Mouse (Mus musculus) liver, adult 2 months (tissue): ENCODE measurements at regions not wholly inside any gene's neighbourhood (a gene's known extent, or its start where the extent isn't known, plus 50 kb on each side); places are given as distances from the start of the nearest gene placed in this dataset.

Source experiments
- DNase-seq: peaks from one replicate; pipeline ENCODE4 v3.0.0-alpha.2; 2011; ENCODE audit warnings: low read depth, low spot score; ENCODE audit errors: extremely low read depth
- H3K27ac ChIP-seq: fragments of 200-500 bp; replicated peaks from 2 replicates; pipeline ENCODE4 v1.5.1; 2012; ENCODE audit warnings: low read depth, mild to moderate bottlenecking, control low read depth, inconsistent platforms, low read length; ENCODE audit not compliant: insufficient read depth
- H3K27me3 ChIP-seq: fragments of 200-500 bp; 2 replicates; pipeline ENCODE4 v1.6.1; 2012; ENCODE audit warnings: mild to moderate bottlenecking, moderate library complexity, low read length, inconsistent platforms; ENCODE audit not compliant: control insufficient read depth, insufficient read depth
- H3K36me3 ChIP-seq: fragments of 200-500 bp; 2 replicates; pipeline ENCODE4 v1.6.1; 2012; ENCODE audit warnings: low read length, inconsistent platforms; ENCODE audit not compliant: control insufficient read depth, insufficient read depth
- H3K4me1 ChIP-seq: fragments of 200-500 bp; 2 replicates; pipeline ENCODE4 v1.6.1; 2011; ENCODE audit warnings: low read length; ENCODE audit not compliant: control insufficient read depth, insufficient read depth
- H3K4me3 ChIP-seq: fragments of 200-500 bp; 2 replicates; pipeline ENCODE4 v1.5.1; 2011; ENCODE audit warnings: low read depth, mild to moderate bottlenecking, control low read depth, low read length, moderate library complexity; ENCODE audit not compliant: insufficient read depth
- H3K79me2 ChIP-seq: fragments of 200-500 bp; 2 replicates; pipeline ENCODE4 v1.6.1; 2012; ENCODE audit warnings: inconsistent platforms, mild to moderate bottlenecking, low read length, moderate library complexity; ENCODE audit not compliant: control insufficient read depth, insufficient read depth
- H3K9ac ChIP-seq: fragments of 200-500 bp; 2 replicates; pipeline ENCODE4 v1.6.1; 2012; ENCODE audit warnings: low read depth, mild to moderate bottlenecking, control low read depth, inconsistent platforms, low read length
- CTCF ChIP-seq: fragments of 200-500 bp; IDR thresholded peaks from 2 replicates; pipeline ENCODE4 v1.5.1; 2011; ENCODE audit warnings: low read depth, low read length, control low read depth
- POLR2A ChIP-seq: fragments of 200-500 bp; IDR thresholded peaks from 2 replicates; pipeline ENCODE4 v1.6.1; 2011; ENCODE audit warnings: low read length, control low read depth; ENCODE audit not compliant: insufficient read depth; ENCODE audit errors: extremely low read depth
- WGBS: fragments of 180-500 bp; shearing (Covaris S2); methylation state at CpG from one replicate; pipeline ENCODE4 v1.1.7; 2018; 5-methylcytosine and 5-hydroxymethylcytosine counted together

DNA sequence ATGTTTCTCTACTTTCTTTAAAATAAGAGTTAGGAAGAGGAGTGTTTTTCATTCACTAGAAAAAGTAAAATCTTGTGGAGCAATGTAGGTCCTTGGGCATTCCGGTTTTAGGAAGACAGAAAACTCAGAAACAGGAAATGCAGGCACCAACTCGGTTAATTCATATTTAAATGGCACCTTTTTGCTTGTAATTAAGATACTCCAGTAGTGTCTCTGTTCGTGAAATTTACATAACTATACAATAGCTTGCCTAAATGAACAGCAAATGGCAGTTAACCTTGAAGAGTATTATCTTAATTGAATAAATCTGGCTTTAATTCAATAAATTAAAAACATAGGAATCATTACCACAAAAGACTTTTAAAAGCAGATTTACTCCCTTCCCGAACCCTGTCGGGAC, 100.9 kb upstream of the Id4 start:
- Histone ChIP-seq H3K79me2 (no peaks in the 10 kb centered on the region), H3K27me3 (no peaks in the 10 kb centered on the region), H3K4me1 (no peaks in the 10 kb centered on the region), H3K4me3 (no peak overlapping the region), H3K27ac (no peak overlapping the region), H3K9ac (no peak overlapping the region), H3K36me3 (no peaks in the 10 kb centered on the region)
- 67% methylated on average over 5 of the region's 5 CpGs for WGBS
- no peak for DNase-seq
- TF ChIP-seq POLR2A (no peak), CTCF (no peak)

DNA sequence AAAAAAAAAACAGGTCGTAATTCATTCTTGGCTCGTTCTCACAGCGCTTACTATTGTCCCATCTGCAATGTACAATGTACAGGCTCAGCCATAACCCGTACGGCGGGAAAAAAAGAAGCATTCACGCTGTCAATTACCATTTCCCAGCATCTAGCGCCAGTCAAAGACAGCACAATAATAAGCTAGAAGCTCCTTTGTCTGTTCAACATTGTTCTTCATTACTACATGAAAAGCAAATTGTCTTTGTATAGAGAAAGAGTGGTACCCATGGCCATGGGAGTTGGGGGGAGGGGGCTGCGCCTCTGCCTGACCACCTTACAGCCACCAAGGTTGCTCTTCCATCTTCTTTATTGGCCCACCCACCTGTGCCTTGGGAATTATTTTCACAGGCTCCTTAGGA, 99.7 kb upstream of the Id4 start:
- no peak overlapping the region for H3K9ac ChIP-seq
- H3K4me3 ChIP-seq = no peak overlapping the region
- DNase-seq = no peak
- H3K79me2 ChIP-seq = no peaks in the 10 kb centered on the region
- WGBS = 82% methylated on average over 9 of the region's 9 CpGs
- H3K4me1 ChIP-seq = no peaks in the 10 kb centered on the region
- H3K36me3 ChIP-seq = no peaks in the 10 kb centered on the region
- TF ChIP-seq CTCF = no peak
- no peaks in the 10 kb centered on the region for H3K27me3 ChIP-seq
- no peak overlapping the region for H3K27ac ChIP-seq

GRCm38 (mm10) chr13:48164586-48164985, 96.4 kb upstream of the Id4 start:
- Histone ChIP-seq H3K27me3 (no peaks in the 10 kb centered on the region), H3K36me3 (no peaks in the 10 kb centered on the region), H3K9ac (no peak overlapping the region), H3K79me2 (no peaks in the 10 kb centered on the region), H3K27ac (no peak overlapping the region), H3K4me3 (no peak overlapping the region), H3K4me1 (no peaks in the 10 kb centered on the region)
- DNase-seq = no peak
- TF ChIP-seq POLR2A (no peak), CTCF (no peak)
- WGBS = 86% methylated on average over 6 of the region's 6 CpGs

- Histone ChIP-seq H3K79me2 (no peaks in the 10 kb centered on the region), H3K36me3 (no peaks in the 10 kb centered on the region), H3K27me3 (no peaks in the 10 kb centered on the region), H3K4me3 (no peak overlapping the region), H3K4me1 (no peaks in the 10 kb centered on the region), H3K9ac (no peak overlapping the region), H3K27ac (no peak overlapping the region)
- TF ChIP-seq POLR2A (no peak), CTCF (no peak)
- WGBS = 81% methylated on average over 1 of the region's 1 CpGs
- DNase-seq = no peak
Measured at GRCm38 (mm10) chr13:48165838-48166237, 95.2 kb upstream of the Id4 start.

- no peak overlapping the region for H3K4me3 ChIP-seq
- no peak overlapping the region for H3K9ac ChIP-seq
- no peak for DNase-seq
- no peaks in the 10 kb centered on the region for H3K4me1 ChIP-seq
- no peaks in the 10 kb centered on the region for H3K36me3 ChIP-seq
- no peaks in the 10 kb centered on the region for H3K79me2 ChIP-seq
- H3K27me3 ChIP-seq = no peaks in the 10 kb centered on the region
- 40% methylated on average over 8 of the region's 8 CpGs for WGBS
- H3K27ac ChIP-seq = no peak overlapping the region
- TF ChIP-seq CTCF = no peak
- no peak for TF ChIP-seq POLR2A
Measured at GRCm38 (mm10) chr13:48167976-48168375, 93.1 kb upstream of the Id4 start.

DNA sequence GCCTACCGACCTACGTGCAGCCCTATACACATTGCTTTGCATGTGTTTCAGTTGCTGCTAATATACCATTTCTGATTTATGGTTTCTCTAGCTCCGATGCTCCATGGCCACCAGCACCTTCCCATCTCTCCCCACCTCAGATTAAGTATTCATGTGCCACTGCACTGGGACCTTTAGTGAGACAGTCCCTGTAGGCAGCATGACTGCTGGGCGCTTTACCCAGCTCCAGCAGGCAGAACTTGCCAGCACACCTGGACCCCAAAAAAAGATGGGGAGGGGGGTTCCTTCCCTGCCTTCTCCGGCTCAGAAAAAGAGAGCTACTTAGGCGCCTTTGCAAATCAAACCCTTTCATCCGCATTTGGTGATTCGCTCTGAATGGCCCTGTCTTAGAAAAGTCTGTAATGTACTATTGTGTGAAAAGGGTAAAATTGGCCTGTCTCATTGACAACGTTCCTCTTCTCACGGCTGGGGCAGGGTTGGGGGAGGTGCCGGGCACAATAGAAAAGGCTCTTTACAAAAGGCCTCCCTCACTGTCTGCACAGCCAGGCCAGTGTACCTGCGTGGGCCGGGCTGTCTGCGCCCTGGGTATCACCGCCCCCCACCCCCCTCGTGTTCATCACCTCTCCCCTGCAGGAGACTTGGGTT, 89.6 kb upstream of the Id4 start:
- H3K79me2 ChIP-seq = no peaks in the 10 kb centered on the region
- no peak overlapping the region for H3K4me3 ChIP-seq
- 55% methylated on average over 16 of the region's 16 CpGs for WGBS
- H3K4me1 ChIP-seq = no peaks in the 10 kb centered on the region
- no peak for DNase-seq
- TF ChIP-seq CTCF = no peak
- no peak for TF ChIP-seq POLR2A
- no peaks in the 10 kb centered on the region for H3K27me3 ChIP-seq
- no peak overlapping the region for H3K27ac ChIP-seq
- no peak overlapping the region for H3K9ac ChIP-seq
- no peaks in the 10 kb centered on the region for H3K36me3 ChIP-seq
